Mouse (Mus musculus) bone marrow macrophage, adult 2 months (primary cell): ENCODE measurements at regions not wholly inside any gene's neighbourhood (a gene's known extent, or its start where the extent isn't known, plus 50 kb on each side); places are given as distances from the start of the nearest gene placed in this dataset.

Experiments
- CTCF ChIP-seq: IDR thresholded peaks from 2 replicates; pipeline ENCODE4 v1.5.1; 2012; ENCODE audit warnings: low read depth, mild to moderate bottlenecking, low read length, moderate library complexity
- POLR2A ChIP-seq: IDR thresholded peaks from 2 replicates; pipeline ENCODE4 v1.6.1; 2012; ENCODE audit warnings: mild to moderate bottlenecking, low read depth, low read length, borderline replicate concordance

- TF ChIP-seq POLR2A (no peak), CTCF (no peak)
Observed at GRCm38 (mm10) chr13:53919851-53920381, 135.6 kb downstream of the Drd1 start.
